Mouse (Mus musculus): ENCODE measurements around the gene Ptprg.

Gene Ptprg

DNA sequence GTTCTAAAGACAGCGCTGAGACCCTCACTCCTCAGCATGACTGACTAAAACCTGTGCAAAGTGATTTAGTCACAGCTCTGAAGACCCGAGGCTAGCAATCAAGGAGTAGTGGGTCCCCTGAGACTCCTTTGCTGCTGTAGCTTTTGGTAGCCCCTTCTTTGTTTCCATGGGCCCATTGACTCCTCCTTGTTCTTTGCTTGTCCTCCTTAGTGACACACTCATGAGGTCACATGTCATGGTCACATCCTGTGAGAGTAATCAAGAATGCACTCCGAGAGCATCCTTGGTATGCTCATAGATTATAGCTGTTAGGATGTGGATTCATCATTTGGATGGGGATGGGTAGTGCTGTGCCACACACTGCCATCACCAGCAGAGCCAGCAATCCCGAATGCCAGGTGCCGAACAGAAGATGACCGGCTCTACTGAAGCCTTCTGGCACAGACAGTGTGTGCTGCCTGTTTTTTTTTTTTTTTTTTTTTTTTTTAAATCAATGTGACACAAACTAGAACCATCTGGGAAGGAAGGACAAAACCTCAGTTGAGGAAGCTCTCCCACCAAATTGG, 64.9 kb downstream of the Ptprg start:
- DNase-seq (ENCODE audit: low read depth, low spot score): no peak

DNA sequence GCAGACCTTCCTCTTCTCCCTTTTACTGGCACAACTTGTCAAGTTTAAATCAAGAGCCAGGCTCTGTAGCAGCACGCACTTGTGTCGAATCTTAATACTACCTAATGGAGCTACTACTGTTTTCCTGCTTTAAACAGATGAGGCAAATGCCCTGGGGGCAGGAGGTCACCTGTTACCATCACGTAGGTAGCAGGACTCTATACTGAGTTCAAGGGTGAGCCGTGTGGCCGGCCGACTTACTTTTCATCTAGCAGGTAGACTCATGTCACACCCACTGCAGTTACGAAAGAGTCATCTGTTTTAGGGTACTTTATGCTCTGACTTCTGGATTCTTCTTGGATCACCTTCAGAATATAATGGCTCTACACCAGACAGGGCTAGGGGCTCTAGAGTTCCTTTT, 66.3 kb downstream of the Ptprg start:
- DNase-seq (ENCODE audit: low read depth, low spot score): no peak

DNA sequence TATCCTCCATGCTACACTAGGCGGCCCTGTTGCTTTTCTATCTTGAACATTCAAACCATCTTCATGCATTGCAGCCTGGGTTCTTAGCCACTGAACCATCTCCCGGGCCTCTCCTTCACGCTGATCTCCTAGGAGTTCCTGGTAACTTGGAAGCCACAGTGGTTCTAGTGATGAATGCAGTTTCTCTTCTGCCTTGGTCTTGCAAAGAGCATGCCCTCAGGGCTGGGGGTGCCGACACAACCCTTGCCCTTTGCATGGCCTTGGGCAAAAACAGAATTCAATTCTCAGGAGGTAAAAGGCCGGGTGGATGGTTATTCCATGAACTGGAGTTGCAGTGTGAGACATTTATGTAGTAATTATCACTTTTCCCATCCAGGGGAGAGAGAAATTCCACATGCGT, 67.0 kb downstream of the Ptprg start:
- DNase-seq (ENCODE audit: low read depth, low spot score): no peak

DNA sequence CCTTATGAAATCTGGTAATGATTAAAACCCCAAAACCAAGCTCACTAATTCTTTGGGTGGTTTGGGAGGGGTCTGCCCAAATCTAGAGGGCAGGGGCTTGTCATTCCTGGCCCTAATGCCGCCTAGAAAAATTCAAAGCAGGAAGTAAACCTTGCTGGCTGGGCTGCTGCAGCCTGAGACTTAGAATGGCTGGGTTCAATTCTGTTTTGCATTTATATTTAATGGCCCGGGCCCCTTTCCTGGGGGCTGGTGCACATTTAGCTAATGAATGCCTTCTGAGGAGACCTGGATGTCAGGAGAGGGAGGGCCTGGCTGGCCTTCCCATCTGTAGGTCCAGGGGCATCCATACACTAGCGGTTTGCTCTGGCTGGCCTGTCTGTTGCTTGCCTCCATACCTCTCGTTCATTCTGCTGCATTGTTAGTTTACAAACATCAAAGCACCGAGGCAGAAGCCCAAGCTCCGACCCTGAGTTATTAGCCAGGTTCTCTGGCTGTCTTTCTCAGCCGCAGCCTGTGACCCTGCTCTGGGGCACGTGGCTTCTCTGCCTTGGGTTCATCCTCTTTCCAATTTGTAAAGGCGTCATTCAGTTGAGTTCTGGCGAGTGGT, 67.7 kb downstream of the Ptprg start:
- no peak for DNase-seq (ENCODE audit: low read depth, low spot score)

- no peak for DNase-seq (ENCODE audit: low read depth, low spot score)
Measured at GRCm38 (mm10) chr14:11623576-11623975, 70.2 kb downstream of the Ptprg start.

DNA sequence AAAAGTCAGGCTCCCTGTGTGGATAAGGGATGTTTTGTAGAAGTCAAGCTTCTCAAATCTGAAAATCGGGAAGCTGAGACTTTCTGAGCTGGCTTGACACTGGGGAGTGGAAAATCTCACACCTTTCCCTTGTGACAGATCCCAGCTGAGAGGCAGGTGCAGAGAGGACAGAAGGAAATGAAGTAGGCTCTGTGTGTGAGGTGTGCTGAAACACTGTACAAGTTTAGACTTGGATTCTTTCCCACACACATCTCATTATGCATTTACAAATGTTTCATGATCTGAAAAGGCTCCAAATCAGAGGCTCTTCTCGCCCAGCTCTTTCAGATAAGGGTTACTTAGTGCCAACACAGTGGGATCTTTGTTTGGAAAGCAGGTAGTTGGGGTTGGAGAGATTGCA, 77.4 kb downstream of the Ptprg start:
- DNase-seq (ENCODE audit: low read depth, low spot score): no peak

DNA sequence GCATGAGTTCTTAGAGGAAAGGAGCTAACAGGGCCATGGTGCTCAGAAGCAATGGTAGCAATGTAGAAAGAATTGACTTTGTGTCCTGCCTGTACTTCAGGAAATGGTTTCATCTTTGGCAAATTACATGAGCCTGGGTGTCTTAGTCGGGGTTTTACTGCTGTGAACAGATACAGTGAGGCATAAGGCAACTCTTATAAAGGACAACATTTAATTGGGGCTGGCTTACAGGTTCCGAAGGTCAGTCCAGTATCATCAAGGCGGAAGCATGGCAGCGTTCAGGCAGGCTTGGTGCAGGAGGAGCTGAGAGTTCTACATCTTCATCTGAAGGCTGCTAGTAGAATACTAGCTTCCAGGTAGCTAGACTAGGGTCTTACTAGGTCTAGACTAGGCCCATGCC, 78.2 kb downstream of the Ptprg start:
- DNase-seq (ENCODE audit: low read depth, low spot score): no peak

GRCm38 (mm10) chr14:11637673-11638072, 84.3 kb downstream of the Ptprg start:
- DNase-seq (ENCODE audit: low read depth, low spot score): no peak

DNA sequence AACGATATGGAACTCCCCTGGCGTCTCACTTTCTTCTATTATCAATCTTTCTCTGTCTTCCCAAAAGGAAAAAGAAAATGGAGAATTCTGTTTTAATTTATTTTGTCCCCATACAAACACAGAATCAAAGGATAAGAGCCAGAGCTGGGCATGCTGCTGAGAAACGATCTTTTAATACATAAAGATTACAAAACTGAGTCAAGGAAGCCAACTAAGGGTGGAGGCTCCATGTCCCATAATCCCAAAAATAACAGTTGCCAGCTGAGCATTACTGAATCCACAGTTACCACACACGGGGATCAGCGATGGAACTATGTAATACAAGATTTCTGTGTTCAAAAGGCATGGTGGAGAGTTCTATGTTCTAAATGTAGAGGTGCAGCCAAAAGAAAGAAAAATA, 86.0 kb downstream of the Ptprg start:
- no peak for DNase-seq (ENCODE audit: low read depth, low spot score)

GRCm38 (mm10) chr14:11640372-11640771, 87.0 kb downstream of the Ptprg start:
- no peak for DNase-seq (ENCODE audit: low read depth, low spot score)

DNA sequence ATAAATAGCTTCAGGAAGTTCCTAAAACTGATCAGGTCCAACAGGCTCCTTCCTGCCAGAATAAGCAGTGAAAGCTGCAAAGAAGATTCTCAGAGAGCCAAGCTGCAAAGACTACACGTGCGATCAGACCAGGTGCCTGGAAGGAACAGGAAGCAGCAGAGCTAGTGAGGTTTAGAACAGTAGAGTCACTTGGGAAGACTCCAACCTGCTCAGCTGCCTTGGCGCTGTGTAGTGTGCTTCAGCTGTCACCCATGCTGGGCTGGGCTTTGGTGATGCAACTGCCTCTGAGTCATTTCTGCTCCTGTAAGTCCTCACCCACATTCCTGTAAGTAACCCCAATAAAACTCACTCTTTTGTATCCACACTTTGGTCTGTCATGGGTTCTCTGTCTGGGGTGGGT, 87.7 kb downstream of the Ptprg start:
- no peak for DNase-seq (ENCODE audit: low read depth, low spot score)

GRCm38 (mm10) chr14:11642977-11643376, 89.6 kb downstream of the Ptprg start:
- DNase-seq (ENCODE audit: low read depth, low spot score): no peak

- no peak for DNase-seq (ENCODE audit: low read depth, low spot score)
Measured at GRCm38 (mm10) chr14:11657374-11657773, 104.0 kb downstream of the Ptprg start.

DNA sequence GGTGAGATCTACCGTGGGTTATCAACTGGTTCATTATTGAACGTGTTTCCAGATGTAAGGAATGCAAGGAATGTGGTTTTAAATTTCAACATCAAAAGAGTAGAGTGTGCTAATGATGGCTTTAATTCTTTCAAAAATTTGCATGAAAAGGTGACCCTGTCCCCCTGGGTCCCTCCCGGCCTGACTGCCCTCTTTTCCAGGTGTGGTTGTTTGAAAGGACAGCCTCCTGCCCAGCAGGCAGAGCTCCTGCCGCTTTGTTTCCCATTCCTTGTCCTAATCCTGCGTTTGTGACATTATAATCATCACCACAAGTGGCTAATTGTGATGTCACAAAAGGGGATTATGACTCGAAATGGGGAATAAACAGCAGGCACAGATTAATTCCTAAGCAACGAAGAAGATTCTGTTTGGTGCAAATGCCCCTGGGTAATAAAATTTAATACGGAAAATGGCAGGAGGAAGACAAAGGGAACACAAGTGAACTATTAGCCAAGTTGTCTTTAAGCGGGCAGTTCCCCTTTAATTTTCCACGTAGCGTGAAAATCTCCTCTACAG, 110.4 kb downstream of the Ptprg start:
- no peak for DNase-seq (ENCODE audit: low read depth, low spot score)

- no peak for DNase-seq (ENCODE audit: low read depth, low spot score)
Measured at GRCm38 (mm10) chr14:11664302-11664701, 111.0 kb downstream of the Ptprg start.

DNA sequence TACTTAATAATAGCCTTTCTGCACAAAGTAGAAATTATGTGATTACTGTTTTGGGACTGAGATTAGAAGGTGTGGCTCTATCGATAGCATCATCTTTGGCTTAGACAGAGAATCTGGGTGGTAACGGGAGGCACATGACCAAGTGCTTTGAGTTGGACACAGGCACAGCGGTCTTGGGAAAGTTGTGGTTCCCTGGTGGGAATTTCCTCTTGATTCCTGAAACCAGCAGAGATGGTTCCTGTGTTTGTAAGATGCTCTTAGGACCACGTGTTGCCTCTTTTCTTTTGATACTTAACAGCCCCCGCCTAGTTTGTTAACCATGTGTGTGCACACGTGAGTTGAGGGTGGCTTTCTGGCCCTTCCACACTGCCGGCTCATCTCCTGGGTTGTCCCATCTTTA, 111.7 kb downstream of the Ptprg start:
- DNase-seq (ENCODE audit: low read depth, low spot score): no peak

DNA sequence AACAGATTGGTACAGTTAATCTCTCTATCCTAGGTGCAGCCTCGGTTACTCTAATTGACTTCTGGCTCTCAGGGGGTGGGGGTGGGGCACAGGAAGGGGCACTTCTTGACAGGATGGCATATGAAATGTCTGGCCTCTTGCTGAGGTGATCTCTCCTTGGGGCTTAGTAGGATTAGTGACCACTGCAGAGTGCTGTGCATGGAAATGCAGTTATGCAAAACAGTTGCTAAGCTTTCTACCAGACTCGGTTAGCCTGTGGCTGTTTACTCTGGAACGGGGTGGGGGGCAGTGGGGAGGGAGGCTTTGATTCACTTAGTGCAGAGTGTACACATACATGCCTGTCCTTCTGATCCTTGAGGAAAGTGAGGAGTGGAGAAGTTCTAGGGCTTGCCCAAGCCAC, 114.4 kb downstream of the Ptprg start:
- no peak for DNase-seq (ENCODE audit: low read depth, low spot score)

GRCm38 (mm10) chr14:11670847-11671246, 117.5 kb downstream of the Ptprg start:
- DNase-seq (ENCODE audit: low read depth, low spot score): no peak

- no peak for DNase-seq (ENCODE audit: low read depth, low spot score)
Measured at GRCm38 (mm10) chr14:11672981-11673547, 119.7 kb downstream of the Ptprg start.

- no peak for DNase-seq (ENCODE audit: low read depth, low spot score)
Measured at GRCm38 (mm10) chr14:11678201-11678600, 124.9 kb downstream of the Ptprg start.

DNA sequence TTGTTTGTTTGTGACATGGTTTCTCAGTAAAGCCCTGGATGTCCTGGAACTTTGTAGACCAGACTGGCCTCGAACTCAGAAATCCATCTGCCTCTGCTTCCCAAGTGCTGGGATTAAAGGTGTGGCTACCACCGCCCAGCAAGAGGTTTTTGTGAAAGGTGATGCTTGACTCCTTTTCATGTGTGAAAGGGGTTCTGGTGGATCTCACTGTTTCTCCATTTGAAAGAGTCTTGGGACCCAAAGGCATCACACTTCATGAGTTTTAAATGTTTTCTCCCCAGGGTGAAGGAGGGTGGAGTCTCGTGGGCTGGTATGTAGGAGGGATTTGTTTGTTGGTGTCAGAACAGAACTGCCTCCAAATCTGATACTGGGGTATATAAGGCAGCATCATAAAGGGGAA, 126.4 kb downstream of the Ptprg start:
- DNase-seq (ENCODE audit: low read depth, low spot score): no peak

DNA sequence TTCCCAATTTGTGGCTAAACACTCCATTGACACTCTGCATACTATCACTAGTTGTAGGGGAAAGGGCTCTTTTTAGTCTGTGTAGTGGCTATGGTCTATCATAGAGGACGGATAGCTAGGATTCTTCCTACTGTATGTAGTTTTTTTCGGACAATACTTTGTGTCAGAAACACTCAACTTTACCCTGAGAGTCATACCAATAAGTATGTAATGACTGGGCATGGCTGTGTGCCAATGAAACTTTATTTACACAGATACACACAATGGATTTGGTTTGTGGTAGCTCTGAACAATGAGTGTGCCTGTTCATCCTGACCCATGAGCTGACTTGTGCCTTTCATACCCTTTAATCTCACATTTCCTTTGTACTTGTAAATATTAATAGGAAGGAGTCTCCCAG, 127.3 kb downstream of the Ptprg start:
- DNase-seq (ENCODE audit: low read depth, low spot score): no peak

DNA sequence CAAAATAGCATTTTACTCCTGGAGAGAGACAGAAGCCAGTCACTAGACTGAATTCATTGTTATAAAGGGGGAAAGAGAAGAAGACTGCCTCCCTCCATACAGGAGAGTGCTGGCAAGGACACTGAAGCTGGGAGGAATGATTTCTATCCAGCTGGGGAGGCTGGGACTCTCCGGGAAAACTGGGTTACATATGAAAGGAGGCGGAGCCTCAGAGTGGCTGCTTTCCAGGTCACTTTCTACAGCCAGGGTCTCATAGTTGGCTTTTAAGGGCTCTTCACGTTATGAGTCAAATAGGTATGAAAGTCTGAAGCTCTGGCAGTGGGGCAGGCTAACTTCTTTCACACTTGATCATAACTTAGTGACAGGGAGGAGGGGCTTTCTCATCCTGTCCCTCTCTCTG, 129.1 kb downstream of the Ptprg start:
- no peak for DNase-seq (ENCODE audit: low read depth, low spot score)
